Mouse (Mus musculus) ES-E14 (cell line): Measurements from ENCODE around the gene Iqch. TPM values are rescaled to one million over a fixed set of nuclear protein-coding genes. Genes with fewer than 3 reads are reported as not detected.
"Not testable (repeated sequence)": the region's sequence is repeated elsewhere in the genome, so short reads cannot be mapped to it uniquely, and the experiment has no call there.

Experiments
- DNase-seq: peaks from one replicate; pipeline ENCODE4 v3.0.0-alpha.2; 2013; ENCODE audit warnings: low read depth, low spot score
- H3K27ac ChIP-seq: 2 replicates; pipeline ENCODE4 v1.5.1; 2012; ENCODE audit warnings: low read depth, mild to moderate bottlenecking, low read length, moderate library complexity, mixed read lengths; ENCODE audit not compliant: poor library complexity, insufficient read depth, severe bottlenecking
- H3K36me3 ChIP-seq: 2 replicates; pipeline ENCODE4 v1.6.1; 2012; ENCODE audit warnings: mild to moderate bottlenecking, low read length, moderate library complexity, mixed read lengths; ENCODE audit not compliant: control insufficient read depth, poor library complexity, insufficient read depth, severe bottlenecking
- H3K4me1 ChIP-seq, 2 experiments: fragments of 150-350 bp in 1 of 2; sonication (generic) in 1 of 2; 2 replicates each; pipeline ENCODE4 v1.6.1; 2012; ENCODE audit warnings: low read length in 2 of 2, mild to moderate bottlenecking in 1 of 2, mixed read lengths in 1 of 2; ENCODE audit not compliant: control insufficient read depth in 2 of 2, insufficient read depth in 2 of 2, poor library complexity in 1 of 2
- H3K4me3 ChIP-seq, 2 experiments: fragments of 150-350 bp in 1 of 2; sonication (generic) in 1 of 2; 2 replicates each; pipeline ENCODE4 v1.5.1; 2012; ENCODE audit warnings: low read length in 2 of 2, low read depth in 1 of 2, mild to moderate bottlenecking in 1 of 2, mixed read lengths in 1 of 2; ENCODE audit not compliant: insufficient read depth in 1 of 2, poor library complexity in 1 of 2, severe bottlenecking in 1 of 2
- H3K9ac ChIP-seq: 2 replicates; pipeline ENCODE4 v1.6.1; 2012; ENCODE audit warnings: low read depth, mild to moderate bottlenecking, low read length, mixed read lengths; ENCODE audit not compliant: poor library complexity, insufficient read depth, severe bottlenecking
- H3K9me3 ChIP-seq: fragments of 150-350 bp; sonication (generic); 2 replicates; pipeline ENCODE4 v1.6.1; 2012; ENCODE audit warnings: low read depth, mild to moderate bottlenecking, low read length; ENCODE audit not compliant: control insufficient read depth, insufficient read depth
- CHD2 ChIP-seq: IDR thresholded peaks from 2 replicates; pipeline ENCODE4 v1.6.1; 2014; ENCODE audit warnings: mild to moderate bottlenecking, low read depth, low read length, inconsistent platforms
- HCFC1 ChIP-seq: IDR thresholded peaks from 2 replicates; pipeline ENCODE4 v1.6.1; 2012; ENCODE audit warnings: low read length, inconsistent platforms, borderline replicate concordance; ENCODE audit not compliant: insufficient read depth
- MAFK ChIP-seq: IDR thresholded peaks from 2 replicates; pipeline ENCODE4 v1.6.1; 2014; ENCODE audit warnings: mild to moderate bottlenecking, low read depth, low read length, inconsistent platforms; ENCODE audit not compliant: insufficient read depth
- ZC3H11A ChIP-seq: IDR thresholded peaks from 2 replicates; pipeline ENCODE4 v1.6.1; 2012; ENCODE audit warnings: low read depth, mild to moderate bottlenecking, inconsistent platforms, low read length, borderline replicate concordance
- ZNF384 ChIP-seq: IDR thresholded peaks from 2 replicates; pipeline ENCODE4 v1.6.1; 2012; ENCODE audit warnings: low read depth, low read length, inconsistent platforms
- in situ Hi-C, 2 experiments: fragments of 600-800 bp; cut with MboI; formaldehyde crosslinking; loops; one replicate each; pipeline ENCODE4 v1.15.1; 2025; ENCODE audit warnings: low sequenced_read_pairs in 2 of 2, inconsistent platforms in 1 of 2; ENCODE audit not compliant: unreplicated experiment in 2 of 2
- total RNA-seq: library from RNA; depleted of rRNA; stranded (reverse); fragments of 300-350 nt; gene quantifications from 2 replicates; pipeline ENCODE4 v1.2.3, GENCODE M21; 2012

The Iqch gene
- total RNA-seq, 1 experiment: 0.18 TPM

DNA sequence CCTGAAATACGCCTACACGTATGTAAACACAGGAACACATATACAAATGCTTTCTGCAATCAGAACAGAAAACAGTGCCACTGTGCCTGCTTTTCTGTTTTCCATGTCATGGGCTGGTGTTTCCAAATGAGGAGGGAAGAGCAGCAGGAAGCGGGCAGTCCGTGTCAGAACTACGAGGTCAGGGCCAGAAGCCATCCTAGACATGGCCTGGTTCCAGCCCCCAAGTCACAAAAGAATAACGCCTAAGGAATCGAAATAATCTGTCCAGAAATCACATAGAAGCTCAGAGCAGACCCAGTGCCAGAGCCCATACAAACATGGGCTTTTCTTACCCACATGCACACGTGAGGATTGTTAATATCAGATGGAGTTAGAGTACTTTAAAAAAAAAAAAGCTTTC is 45.4 kb downstream of the Iqch start:
- Histone ChIP-seq H3K27ac (no peak overlapping the region), H3K36me3 (no peaks in the 10 kb centered on the region), H3K9me3 (no peaks in the 10 kb centered on the region), H3K4me3 (no peak overlapping the region), H3K4me1 (no peaks in the 10 kb centered on the region), H3K9ac (no peak overlapping the region)
- in situ Hi-C loops: no loop called here
- TF ChIP-seq ZNF384 (no peak), ZC3H11A (no peak), HCFC1 (no peak), MAFK (no peak), CHD2 (no peak)
- DNase-seq: no peak

- no peak overlapping the region for H3K27ac ChIP-seq
- DNase-seq: no peak
- H3K4me3 ChIP-seq: no peak overlapping the region
- no peaks in the 10 kb centered on the region for H3K4me1 ChIP-seq
- no peak for TF ChIP-seq ZNF384
- TF ChIP-seq CHD2: no peak
- no peak for TF ChIP-seq MAFK
- TF ChIP-seq ZC3H11A: no peak
- no peak for TF ChIP-seq HCFC1
- no peaks in the 10 kb centered on the region for H3K9me3 ChIP-seq
- no peaks in the 10 kb centered on the region for H3K36me3 ChIP-seq
- no peak overlapping the region for H3K9ac ChIP-seq
- in situ Hi-C loops: no loop called here
Observed at GRCm38 (mm10) chr9:63556316-63556715, 46.0 kb downstream of the Iqch start.

- Histone ChIP-seq H3K36me3 (no peaks in the 10 kb centered on the region), H3K9me3 (no peaks in the 10 kb centered on the region), H3K9ac (no peak overlapping the region), H3K27ac (no peak overlapping the region), H3K4me3 (no peak overlapping the region), H3K4me1 (no peaks in the 10 kb centered on the region)
- no peak for TF ChIP-seq MAFK
- TF ChIP-seq CHD2: no peak
- no peak for TF ChIP-seq ZC3H11A
- no peak for TF ChIP-seq HCFC1
- TF ChIP-seq ZNF384: no peak
- no peak for DNase-seq
- in situ Hi-C loops: no loop called here
Observed at GRCm38 (mm10) chr9:63555460-63555990, 46.8 kb downstream of the Iqch start.

DNA sequence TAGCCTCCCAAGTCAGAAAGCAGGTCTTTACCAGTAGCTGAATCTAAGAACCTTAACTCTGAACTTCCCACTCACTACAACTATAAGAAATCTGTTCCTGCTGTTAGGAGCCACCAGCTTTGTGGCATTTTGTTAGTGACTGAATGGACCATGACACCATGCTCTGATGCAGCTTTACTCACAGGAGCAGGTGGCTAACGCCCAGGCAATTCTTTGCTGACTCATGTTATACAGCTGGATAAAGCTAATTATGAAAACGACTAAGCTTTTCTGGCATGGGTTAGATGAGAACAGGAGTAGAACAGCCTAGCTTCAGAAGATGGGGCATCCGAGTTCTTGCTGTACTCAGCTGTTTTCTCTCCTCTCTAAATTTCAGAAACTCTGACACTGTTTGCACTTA is 48.7 kb downstream of the Iqch start:
- in situ Hi-C loops: no loop called here
- Histone ChIP-seq H3K4me1 (no peaks in the 10 kb centered on the region), H3K9me3 (no peaks in the 10 kb centered on the region), H3K36me3 (no peaks in the 10 kb centered on the region), H3K27ac (no peak overlapping the region), H3K9ac (no peak overlapping the region), H3K4me3 (no peak overlapping the region)
- DNase-seq: no peak
- TF ChIP-seq CHD2: no peak
- no peak for TF ChIP-seq MAFK
- no peak for TF ChIP-seq HCFC1
- no peak for TF ChIP-seq ZNF384
- TF ChIP-seq ZC3H11A: no peak

DNA sequence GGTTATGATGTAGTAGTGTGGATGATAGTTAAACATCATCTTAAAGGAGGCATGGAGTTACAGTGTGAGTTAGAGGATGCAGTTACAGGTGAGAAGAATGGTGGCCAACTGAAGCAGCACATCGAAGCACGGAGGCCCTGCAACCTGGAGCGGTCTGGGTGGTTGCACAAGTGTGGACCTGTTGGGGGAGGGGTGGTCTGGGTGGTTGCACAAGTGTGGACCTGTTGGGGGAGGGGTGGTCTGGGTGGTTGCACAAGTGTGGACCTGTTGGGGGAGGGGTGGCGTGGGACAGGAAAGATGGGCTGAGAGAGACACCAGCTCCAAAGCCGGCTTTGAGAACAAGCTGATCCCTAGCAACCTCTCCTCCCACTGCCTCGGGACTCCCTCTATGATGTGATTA is 51.6 kb downstream of the Iqch start:
- in situ Hi-C loops, H3K27ac ChIP-seq, DNase-seq, H3K4me3 ChIP-seq, H3K9me3 ChIP-seq, H3K9ac ChIP-seq, H3K4me1 ChIP-seq, H3K36me3 ChIP-seq: not testable (repeated sequence)
